Mouse (Mus musculus): ENCODE measurements around the gene Lbh. TPM values are rescaled to one million over a fixed set of nuclear protein-coding genes. Genes with fewer than 3 reads are reported as not detected.

Gene Lbh
- total RNA-seq, 2 experiments from 2014 or later, result 4.0 to 6.1 TPM

DNA sequence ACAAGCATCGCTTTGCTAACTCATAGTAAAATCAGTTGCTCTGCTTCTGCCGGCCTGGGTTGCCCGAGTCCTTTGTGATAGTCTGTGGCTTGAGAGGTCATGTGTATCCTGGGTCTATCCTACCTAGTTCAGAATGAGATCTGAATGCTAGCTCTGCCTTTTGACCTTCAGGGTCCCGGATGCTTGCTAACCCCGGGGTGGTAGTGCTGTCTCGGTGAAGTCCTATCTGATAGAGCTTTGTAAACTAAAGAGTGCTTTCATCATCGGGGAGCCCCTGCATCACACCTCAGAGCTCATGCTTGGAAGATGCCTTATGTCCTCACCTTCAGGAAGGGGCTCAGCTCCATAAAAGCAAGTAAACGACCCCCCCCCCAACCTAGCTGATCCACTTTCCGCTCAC lies 19.1 kb downstream of the Lbh start:
- ATAC-seq (replicated peaks; ENCODE audit: low FRiP score, poor library complexity, severe bottlenecking), result no peak

DNA sequence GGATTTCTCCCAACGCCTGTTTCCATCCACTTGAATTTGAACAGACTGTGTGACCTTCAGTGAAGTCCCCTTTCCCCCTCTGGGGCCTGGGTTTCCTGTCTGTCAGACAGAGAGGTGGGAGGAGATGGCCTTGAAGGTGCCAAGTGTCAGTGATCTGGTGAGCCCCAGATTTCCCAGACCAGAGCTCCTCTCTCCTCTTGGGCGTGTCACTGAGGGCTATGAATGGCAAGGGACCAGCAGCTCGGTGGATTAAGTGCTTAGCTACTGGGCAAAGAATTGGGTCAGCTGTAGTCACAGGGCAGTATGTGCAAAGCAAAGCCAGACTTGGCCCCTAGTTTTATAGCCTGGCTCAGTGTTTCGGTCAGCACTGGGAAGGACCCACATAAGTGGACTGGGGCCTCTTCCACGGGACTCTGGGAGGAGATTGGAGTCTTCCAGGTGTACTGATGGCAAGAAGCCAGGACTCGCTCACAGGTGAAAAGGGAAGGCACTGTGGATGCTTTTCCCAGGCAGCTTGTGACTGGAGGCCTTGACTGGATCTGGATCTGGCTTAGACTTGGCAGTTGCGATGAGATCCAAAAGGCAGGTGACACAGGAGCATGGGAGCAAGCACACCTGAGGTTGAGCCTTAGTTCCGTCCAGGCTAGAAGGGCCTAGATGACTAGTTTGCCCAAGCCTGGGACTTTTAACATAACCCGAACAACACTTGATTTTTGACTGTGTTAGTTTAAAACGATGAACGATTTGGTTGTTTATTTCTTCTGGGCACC lies 20.1 kb downstream of the Lbh start:
- no peak for ATAC-seq (replicated peaks; ENCODE audit: low FRiP score, poor library complexity, severe bottlenecking)

DNA sequence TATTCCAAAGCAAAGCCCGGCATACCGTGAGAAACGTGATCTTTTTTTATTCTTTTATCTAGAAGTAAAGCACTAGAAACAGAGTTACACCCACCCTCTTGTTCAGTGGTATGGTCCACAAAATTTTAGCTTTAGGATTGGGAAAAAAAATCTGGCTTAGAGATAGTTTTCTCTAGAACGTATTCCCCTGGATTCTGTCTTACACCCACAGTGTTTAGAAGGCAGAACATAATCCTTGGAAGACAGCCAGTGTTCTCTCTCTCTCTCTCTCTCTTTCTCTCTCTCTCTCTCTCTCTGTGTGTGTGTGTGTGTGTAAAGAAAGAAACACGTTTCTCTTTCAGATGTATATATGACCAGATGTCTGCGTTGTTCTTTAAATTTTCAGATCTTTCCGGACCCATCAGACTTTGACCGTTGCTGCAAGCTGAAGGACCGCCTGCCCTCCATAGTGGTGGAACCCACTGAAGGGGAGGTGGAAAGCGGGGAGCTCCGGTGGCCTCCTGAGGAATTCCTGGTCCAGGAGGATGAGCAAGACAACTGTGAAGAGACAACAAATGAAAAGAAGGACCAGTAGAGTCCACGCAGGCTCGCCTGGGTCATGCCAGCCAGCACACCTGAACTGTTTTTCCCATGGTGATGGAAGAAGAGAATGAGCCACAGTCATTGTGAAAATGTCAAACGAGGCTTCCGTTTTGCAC lies 20.9 kb downstream of the Lbh start:
- ATAC-seq (replicated peaks; ENCODE audit: low FRiP score, poor library complexity, severe bottlenecking), result no peak

DNA sequence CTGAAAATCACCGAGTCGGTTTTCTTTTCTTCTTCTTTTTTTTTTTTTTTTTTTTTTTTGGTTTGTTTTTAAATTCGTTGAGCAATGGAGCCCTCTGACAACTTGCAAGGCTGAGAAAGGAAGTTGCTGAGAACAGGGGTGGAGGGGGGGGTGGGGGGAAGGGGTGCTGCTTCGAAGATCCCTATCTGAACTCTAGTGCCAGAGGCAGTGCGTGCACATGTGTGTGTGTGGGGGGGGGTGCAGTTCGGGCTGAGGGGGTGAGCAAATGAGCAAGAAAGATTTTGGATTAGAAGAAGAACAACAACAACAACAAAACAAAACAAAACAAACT lies 21.4 kb downstream of the Lbh start:
- no peak for ATAC-seq (replicated peaks; ENCODE audit: low FRiP score, poor library complexity, severe bottlenecking)

DNA sequence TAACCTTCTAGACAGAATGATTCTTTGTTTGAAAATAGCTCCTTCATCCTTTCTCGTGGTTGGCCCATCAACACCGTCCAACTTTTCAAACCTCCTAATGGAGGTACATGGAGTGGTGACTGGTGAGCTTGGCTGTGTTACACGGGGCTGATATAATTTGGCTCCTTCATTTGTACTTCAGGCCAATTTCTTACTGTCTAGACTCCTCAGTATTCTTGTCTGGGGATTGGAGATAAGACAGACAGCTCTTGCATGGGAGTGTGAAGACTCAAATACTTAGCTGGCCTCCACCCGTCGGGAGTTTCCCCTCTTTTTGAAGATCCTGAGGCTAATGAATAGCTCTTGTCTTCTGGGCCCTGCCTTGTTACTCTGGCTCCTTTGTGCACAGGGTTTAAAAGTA lies 26.3 kb downstream of the Lbh start:
- no peak for ATAC-seq (replicated peaks; ENCODE audit: low FRiP score, poor library complexity, severe bottlenecking)

DNA sequence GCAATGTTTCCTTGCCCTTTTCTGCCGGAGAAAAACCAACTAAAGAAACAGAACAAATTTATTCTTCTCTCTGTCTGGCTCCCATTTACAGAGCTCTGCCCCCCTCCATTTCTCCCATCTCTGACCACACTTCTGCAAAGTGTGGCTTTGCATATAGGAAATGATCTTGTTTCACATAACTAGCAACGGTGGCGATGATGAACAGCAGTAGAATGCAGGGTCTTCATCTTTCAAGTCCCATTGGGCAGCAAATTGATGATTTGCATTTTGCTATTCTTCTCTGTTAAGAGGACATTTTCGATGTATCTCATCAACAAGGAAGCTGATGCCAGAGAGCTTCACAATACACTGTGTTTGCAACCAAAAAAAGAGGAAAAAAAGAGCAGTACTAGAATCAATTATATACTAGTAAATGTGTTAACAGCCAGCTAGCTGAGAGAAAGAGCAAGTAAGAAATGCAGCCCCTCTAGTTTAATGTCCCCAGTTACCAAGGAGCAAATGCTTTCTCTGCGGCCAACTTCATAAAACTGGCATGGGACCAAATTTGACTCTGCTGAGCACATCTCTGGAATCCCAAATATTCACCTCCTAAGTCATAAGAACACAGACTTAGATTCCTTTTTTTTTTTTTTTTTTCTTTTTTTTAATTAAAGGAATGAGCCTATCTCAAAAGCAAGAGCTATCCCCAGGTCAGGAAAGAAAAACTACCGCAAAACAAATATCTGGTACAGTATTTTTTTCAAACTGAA lies 29.2 kb downstream of the Lbh start:
- ATAC-seq (replicated peaks; ENCODE audit: low FRiP score, poor library complexity, severe bottlenecking), result no peak

DNA sequence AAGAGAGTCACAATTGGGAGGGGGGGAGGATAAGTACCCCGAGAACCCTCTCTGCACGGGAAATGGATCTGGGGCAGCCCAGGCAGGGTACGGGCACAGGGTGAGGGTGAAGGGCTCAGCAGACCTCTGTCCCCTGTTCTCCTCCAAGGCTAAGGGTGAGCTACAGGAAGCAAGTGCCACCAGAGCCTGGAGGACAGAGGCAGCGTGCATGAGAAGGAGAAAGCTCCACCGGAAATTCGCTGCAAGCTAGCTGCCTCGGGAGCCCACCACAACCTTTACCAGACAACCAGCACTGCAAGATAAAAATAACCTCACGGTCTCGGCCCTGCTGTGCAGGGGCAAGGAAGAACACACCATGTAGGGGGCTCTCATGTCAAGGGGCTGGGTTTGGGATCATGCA lies 30.0 kb downstream of the Lbh start:
- ATAC-seq (replicated peaks; ENCODE audit: low FRiP score, poor library complexity, severe bottlenecking), result no peak

DNA sequence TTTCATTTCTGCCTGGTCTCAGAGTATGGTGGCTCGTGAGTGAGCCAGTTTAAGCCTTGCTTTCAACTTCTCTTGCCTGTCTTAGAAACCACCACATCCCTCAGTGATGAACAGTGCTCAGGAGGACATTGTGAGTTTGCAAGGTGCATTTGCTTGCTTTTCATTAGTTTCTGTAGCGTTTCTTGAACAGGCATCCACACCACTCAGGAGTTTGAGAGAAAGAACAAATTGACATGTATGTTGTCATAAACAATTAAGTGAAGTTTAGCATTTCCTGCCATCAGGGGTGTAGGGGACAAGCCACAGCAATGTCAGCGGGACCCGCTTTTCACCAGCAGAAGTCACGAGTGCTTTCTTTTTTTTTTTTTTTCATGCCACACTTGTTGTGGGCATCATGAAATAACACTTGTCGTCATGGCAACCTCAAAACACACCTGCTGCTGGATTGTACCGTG lies 31.2 kb downstream of the Lbh start:
- no peak for ATAC-seq (replicated peaks; ENCODE audit: low FRiP score, poor library complexity, severe bottlenecking)

DNA sequence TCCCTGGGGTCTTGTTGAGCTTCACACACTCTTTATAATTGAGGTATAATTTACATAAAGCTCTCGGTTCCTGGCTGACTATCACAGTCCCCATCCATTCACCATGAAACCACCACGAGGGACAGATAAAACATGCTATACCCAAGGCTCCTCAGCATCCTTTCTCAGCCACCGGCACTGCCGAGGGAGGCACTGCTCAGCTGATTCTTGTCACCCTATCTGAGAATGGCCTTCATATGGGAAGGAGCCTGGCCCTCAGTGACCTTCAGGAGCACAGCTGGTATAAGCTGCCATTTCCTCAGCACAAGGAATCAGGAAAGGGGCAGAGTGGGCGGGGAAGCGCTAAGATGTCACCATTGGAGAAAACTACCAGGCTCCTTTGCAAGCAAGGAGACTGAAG lies 33.2 kb downstream of the Lbh start:
- ATAC-seq (replicated peaks; ENCODE audit: low FRiP score, poor library complexity, severe bottlenecking), result no peak

DNA sequence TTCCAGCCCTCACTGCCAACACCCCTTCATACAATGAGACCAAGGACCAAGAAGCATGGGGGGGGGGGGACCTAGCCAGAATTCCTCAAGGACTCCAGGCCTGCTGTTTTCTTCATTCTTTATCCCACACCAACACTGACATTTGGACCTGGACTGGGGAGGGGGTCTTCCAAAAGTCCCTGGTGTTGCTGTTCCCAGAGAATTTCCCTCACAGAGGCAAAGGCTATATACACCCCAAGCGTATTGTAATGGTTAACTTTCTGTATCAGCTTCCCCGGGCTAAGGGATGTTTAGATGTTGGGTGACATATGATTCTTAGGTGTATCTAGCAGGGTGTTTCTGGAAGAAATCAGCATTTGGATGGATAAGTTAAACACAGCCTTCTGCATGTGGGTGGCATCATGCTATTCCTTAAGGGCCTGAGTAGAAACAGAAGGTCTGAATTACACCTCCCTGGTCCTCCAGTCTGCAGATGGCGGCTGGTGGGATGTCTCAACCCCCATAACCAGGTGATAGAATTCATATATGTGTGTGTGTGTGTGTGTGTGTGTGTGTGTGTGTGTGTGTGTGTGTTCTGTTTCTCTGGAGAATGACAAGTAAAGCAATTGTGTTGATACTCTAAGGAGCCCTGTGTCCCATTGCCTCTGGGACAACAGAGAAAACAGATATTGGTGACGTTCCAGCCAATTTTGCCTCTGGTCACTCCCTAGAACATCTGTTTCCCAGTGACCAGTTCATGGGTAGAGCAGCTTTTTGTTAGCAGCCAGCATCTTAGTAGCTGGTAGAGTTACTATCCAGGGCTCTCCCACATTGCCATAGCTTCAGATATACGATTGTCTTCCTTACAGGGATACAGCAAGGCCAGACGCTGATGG lies 35.9 kb downstream of the Lbh start:
- ATAC-seq (replicated peaks; ENCODE audit: low FRiP score, poor library complexity, severe bottlenecking), result no peak

DNA sequence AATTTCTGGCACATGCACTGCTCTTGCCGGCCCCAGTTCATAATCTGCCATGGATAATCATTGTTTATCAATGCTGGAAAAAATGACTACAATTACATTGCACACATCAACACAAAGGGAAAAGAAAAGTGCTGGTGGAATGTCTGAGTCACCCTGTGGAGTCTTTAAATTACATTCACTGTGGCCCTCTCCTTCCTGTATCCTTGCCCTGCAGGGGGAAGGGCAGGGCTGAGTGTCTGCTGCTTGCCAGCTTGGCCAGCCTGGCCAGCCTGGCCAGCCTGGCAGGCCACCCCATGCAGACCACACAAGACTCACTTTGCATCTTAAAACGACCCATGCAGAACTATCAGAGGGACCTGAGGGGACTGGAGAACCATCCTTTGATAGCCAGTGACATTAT lies 37.4 kb downstream of the Lbh start:
- no peak for ATAC-seq (replicated peaks; ENCODE audit: low FRiP score, poor library complexity, severe bottlenecking)

DNA sequence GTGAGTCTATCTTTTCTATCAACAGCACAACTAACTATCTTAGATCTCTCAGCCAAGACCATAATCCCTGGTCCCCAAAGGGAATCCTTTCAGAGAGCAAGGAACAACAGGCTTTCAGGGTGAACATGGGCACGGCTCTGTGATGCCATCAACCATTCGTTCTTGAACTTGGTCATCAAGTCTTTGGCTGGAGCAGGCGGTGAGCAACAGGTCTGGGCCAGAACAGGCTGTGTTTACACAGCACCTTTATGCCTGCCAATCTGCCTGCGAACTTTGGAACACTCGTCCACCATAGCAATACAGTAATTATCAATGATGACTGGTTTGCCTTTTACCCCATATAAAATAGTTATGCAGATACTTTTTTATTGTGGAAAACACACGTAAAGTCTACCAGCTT lies 38.9 kb downstream of the Lbh start:
- no peak for ATAC-seq (replicated peaks; ENCODE audit: low FRiP score, poor library complexity, severe bottlenecking)

DNA sequence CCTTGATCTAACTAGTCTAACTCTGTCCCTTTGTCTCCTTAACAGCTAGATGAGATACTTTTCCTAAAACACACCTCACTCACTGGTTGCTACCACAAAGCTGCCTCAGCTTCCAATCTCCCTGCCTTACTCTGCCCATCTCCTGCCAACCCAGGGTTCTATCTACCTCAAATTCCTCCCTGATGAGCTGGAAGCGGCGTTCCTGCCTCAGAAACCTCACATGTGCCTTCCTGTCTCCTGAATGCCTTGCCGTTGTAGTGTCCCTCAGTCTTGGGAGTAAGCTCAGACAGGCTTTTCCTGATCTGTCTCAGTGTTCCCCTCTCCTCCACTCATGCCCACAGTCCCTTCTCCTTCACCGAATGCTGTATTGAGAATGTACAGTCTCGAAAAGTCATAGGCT lies 40.8 kb downstream of the Lbh start:
- no peak for ATAC-seq (replicated peaks; ENCODE audit: low FRiP score, poor library complexity, severe bottlenecking)

DNA sequence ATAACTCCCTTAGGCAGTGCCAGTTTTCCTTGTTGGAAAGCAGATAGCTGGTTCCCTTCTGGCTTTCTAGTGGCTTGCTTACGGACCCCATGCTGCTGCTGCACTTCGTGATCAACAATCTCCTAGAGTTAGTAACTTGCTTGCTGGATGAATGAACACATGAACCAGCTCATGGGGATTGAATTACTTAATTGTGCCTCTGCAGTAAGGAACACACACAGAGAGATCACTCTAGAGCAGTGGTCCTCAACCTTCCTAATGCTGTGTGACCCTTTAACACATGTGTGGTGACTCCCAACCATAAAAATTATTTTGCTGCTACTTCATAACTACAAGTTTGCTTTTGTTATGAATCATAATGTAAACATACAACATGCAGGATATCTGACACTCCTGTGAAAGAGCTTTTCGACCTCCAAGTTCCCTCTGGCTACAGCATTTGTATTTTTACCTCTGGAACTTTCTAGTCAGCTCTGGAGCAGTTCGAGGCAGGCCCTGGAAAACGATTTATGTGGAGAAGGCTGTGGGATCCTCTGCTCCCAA lies 41.5 kb downstream of the Lbh start:
- ATAC-seq (replicated peaks; ENCODE audit: low FRiP score, poor library complexity, severe bottlenecking), result no peak

DNA sequence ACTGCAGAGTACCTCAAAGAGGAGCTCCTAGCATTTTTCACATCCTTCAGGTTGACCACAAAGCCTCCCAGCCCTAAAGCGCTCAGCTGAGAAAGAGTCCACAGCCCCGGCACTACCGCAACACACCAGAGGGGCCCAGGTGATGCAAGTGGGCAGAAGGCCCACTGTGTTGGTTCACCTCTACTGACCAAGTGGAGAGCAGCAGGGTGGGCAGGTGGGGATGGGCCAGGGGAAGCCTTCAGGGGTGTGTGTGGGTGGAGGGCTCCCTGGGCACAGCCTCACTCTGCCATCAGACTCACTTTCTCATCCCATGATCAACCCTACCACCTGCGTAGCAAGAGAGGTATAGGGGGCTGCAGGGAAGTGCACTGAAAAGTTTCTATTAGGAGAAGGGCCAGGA lies 42.1 kb downstream of the Lbh start:
- ATAC-seq (replicated peaks; ENCODE audit: low FRiP score, poor library complexity, severe bottlenecking), result no peak

DNA sequence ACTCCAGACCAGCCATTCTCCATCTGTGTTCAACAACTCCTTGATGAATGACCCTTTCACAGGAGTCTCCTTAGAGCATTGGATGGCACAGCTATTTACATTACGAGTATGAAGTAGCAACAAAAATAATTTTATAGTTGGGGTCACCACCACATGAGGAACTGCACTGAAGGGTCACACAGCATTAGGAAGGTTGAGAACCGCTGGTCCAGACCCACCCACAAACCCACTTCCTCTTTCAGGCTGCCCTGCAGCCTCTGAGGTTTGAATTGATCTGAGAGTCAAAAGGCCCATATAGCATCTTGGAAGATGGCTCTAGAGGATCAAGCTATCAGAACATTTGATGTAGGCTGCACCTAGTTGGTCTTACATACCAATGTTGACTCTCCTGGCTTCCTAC lies 42.8 kb downstream of the Lbh start:
- no peak for ATAC-seq (replicated peaks; ENCODE audit: low FRiP score, poor library complexity, severe bottlenecking)

DNA sequence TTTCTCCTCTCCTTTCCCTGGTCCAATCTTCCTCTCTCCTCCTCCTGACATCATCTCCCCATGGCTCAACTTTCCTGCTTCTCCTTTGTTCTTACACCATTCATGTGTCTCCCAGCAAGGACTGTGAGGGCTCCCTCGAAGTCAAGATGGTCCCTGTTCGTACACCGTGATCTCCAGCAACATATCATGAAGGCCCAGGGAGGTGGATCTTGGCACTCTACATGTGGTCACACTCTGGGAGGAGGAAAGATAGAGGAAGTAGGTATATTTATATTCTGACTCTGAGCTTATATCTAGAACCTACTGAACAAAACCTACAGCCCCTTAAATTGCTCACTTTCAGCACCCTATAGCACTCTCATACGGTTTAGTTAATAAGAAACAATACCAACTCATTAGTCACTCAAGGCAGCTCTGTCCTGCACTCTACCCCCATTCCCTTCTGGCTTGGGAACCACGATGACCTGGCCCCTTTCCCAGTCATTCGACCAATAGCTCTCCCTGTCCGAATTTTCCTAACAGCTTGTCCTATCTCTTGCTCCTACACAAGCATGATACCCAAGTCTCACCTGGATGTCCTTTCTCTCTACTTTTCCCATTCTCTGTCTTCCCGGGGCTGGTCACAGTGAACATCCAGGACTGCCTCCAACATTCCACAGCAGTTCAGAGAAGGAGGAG lies 44.0 kb downstream of the Lbh start:
- ATAC-seq (replicated peaks; ENCODE audit: low FRiP score, poor library complexity, severe bottlenecking), result no peak

DNA sequence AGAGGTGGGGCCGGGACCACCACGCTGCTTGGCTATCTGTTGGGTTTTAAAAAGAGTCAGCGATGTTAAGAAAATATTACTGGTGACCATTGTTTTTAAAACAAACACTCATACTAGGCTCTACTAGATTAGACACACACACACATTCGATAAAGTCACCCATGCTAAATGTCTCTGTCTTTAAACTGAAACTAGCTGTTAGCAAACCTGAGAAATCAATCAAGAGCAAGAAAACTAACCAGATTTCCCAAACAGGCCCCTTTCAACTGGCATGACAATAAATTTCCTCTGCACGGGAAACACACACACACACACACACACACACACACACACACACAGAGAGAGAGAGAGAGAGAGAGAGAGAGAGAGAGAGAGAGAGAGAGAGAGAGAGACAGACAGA lies 47.6 kb downstream of the Lbh start:
- no peak for ATAC-seq (replicated peaks; ENCODE audit: low FRiP score, poor library complexity, severe bottlenecking)

DNA sequence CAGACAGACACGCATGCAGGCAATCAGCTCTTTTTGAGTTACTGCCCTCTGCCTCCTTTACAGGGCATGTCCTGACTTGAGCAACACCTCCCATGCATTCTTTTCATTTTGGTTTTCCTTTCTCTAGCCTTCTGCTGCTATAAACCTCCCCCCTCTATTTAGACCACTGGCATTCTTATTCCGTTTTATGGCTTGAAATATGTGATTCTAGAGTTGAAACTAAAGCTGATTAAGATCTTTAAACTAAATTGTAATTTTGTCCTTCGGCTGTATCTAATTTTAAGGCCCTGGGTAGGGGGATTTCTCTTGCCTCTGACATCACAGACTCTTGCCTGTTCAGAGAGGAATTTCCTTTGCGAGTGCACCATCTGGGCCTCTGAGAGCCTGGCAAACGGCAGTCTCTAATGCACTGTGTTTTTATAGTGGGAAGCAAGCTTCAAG lies 48.0 kb downstream of the Lbh start:
- no peak for ATAC-seq (replicated peaks; ENCODE audit: low FRiP score, poor library complexity, severe bottlenecking)

All from erythroblast, adult 5-6 weeks (primary cell).